Mouse (Mus musculus): ENCODE results near the gene Atp5j2. TPM values are rescaled to one million over a fixed set of nuclear protein-coding genes. Genes with fewer than 3 reads are reported as not detected.

The Atp5j2 gene
- polyA plus RNA-seq, 1 experiment from 2014 or later: 454 TPM

DNA sequence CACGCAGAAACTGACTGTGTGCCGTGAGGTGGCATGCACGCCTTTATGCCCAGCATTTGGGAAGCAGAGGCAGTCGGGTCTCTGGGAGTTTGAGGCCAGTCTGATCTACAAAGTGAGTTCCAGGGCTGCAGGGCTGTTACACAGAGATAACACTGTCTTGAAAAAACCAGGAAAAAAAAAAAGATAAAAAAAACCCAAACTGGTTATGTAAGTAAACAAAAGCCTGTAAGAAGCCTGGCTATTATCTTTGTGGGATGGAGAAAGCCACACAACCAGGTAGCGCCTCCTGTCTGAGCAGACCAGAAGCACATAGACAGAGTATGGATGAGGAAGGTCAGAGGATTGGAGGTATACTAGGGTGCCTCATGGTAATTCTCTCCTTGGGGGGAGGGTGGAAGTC, 39.2 kb downstream of the Atp5j2 start:
- Histone ChIP-seq H3K9me3 (replicated peaks; ENCODE audit: control insufficient read depth, low read length) (no peaks in the 10 kb centered on the region), H3K4me2 (ENCODE audit: low read depth, low read length) (no peak overlapping the region), H3K4me3 (ENCODE audit: low read depth, low read length) (no peak overlapping the region), H3K27me3 (ENCODE audit: control insufficient read depth, insufficient read depth, low read depth, low read length) (no peaks in the 10 kb centered on the region), H3K27ac (ENCODE audit: low read length) (0 out of 2 replicates have a peak overlapping the region, but pooled peaks have one; percentile 48), H3K4me1 (ENCODE audit: control insufficient read depth, low read depth, low read length) (peaks cover 19% of the 10 kb centered on the region), H3K36me3 (ENCODE audit: control insufficient read depth, insufficient read depth) (peaks cover 53% of the 10 kb centered on the region), H3K9ac (ENCODE audit: low read depth, low read length) (no peak overlapping the region)
- ATAC-seq (ENCODE audit: low read depth): peak; percentile 41; the same call in 1 of the 2 replicates
- WGBS (ENCODE audit: insufficient replicate concordance): 40% methylated on average over 5 of the region's 5 CpGs

DNA sequence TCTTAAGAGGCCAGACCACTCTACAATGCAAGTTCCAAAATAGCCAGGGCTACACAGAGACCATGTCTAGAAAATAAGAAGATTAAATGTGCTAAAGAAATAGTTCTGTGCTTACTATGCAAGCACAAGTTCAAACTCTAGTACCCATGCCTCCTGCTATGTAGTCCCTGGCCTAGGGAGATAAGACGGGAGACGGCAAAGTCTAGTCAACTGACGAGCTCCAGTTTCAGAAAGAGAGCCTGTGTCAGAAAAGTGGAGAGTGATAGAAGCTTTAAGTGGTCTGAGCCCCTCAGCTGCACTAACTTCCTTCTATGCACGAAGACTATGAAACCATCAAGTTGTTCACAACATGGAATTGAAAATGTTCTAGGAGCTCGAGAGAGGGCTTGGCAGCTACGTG, 42.6 kb downstream of the Atp5j2 start:
- no peak overlapping the region for H3K9ac ChIP-seq (ENCODE audit: low read depth, low read length)
- 40% methylated on average over 6 of the region's 6 CpGs for WGBS (ENCODE audit: insufficient replicate concordance)
- no peaks in the 10 kb centered on the region for H3K27me3 ChIP-seq (ENCODE audit: control insufficient read depth, insufficient read depth, low read depth, low read length)
- ATAC-seq (ENCODE audit: low read depth): peak; percentile 33; the same call in 1 of the 2 replicates
- no peak overlapping the region for H3K4me3 ChIP-seq (ENCODE audit: low read depth, low read length)
- peaks cover 19% of the 10 kb centered on the region for H3K4me1 ChIP-seq (ENCODE audit: control insufficient read depth, low read depth, low read length)
- H3K9me3 ChIP-seq (replicated peaks; ENCODE audit: control insufficient read depth, low read length): no peaks in the 10 kb centered on the region
- H3K36me3 ChIP-seq (ENCODE audit: control insufficient read depth, insufficient read depth): peaks cover 70% of the 10 kb centered on the region
- no peak overlapping the region for H3K4me2 ChIP-seq (ENCODE audit: low read depth, low read length)
- 0 out of 2 replicates have a peak overlapping the region, but pooled peaks have one; percentile 31 for H3K27ac ChIP-seq (ENCODE audit: low read length)

DNA sequence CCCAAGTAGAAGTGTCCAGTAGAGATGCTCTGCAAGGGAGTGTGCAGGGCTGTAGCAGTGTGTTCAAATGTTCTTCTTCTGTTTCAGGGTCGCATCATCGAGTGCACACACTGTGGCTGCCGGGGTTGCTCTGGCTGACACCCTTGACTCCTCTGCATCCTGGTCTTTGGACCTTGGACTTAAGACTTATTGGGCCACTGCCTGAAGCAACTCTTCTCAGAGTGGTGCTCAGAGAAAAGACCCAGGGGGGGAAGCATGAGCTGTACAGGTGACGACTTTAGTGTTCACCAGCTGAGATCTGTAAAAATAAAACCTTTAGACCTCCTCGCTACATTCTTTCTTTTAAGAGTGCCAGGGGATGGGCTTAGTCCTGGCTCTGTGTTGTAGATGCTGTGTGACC, 44.1 kb downstream of the Atp5j2 start:
- no peak for ATAC-seq (ENCODE audit: low read depth)
- 78% methylated on average over 5 of the region's 5 CpGs for WGBS (ENCODE audit: insufficient replicate concordance)
- Histone ChIP-seq H3K9ac (ENCODE audit: low read depth, low read length) (no peak overlapping the region), H3K9me3 (replicated peaks; ENCODE audit: control insufficient read depth, low read length) (no peaks in the 10 kb centered on the region), H3K36me3 (ENCODE audit: control insufficient read depth, insufficient read depth) (peaks cover 84% of the 10 kb centered on the region), H3K4me3 (ENCODE audit: low read depth, low read length) (no peak overlapping the region), H3K27ac (ENCODE audit: low read length) (no peak overlapping the region), H3K4me1 (ENCODE audit: control insufficient read depth, low read depth, low read length) (peaks cover 12% of the 10 kb centered on the region), H3K27me3 (ENCODE audit: control insufficient read depth, insufficient read depth, low read depth, low read length) (no peaks in the 10 kb centered on the region), H3K4me2 (ENCODE audit: low read depth, low read length) (no peak overlapping the region)

DNA sequence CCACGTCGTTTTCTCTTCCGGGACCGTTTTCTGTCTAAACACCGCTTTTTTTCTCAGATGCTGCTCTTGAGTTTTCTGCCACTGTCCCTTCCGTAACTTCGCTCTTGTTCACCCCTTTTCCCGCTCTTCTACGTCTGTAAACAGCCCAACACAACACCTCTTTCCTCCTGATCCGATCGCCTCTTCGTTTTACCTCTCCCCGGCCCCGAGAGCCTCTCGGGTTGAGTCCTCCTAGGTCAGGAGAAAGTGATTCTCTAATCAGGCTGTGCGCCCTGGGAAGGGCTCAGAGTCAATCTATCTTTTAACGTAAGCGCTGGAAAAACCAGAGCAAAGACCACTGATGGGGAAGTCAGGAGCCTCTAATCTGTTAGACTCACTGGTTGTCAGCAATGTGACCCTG, 51.3 kb downstream of the Atp5j2 start:
- Histone ChIP-seq H3K27me3 (ENCODE audit: control insufficient read depth, insufficient read depth, low read depth, low read length) (no peaks in the 10 kb centered on the region), H3K36me3 (ENCODE audit: control insufficient read depth, insufficient read depth) (peaks cover 41% of the 10 kb centered on the region), H3K4me3 (ENCODE audit: low read depth, low read length) (peak overlapping the region; percentile 93), H3K9me3 (replicated peaks; ENCODE audit: control insufficient read depth, low read length) (no peaks in the 10 kb centered on the region), H3K27ac (ENCODE audit: low read length) (peak overlapping the region; percentile 94), H3K9ac (ENCODE audit: low read depth, low read length) (peak overlapping the region; percentile 90), H3K4me2 (ENCODE audit: low read depth, low read length) (peak overlapping the region; percentile 83), H3K4me1 (ENCODE audit: control insufficient read depth, low read depth, low read length) (peaks cover 22% of the 10 kb centered on the region)
- peak; percentile 25 for ATAC-seq (ENCODE audit: low read depth)
- under 1% methylated on average over 18 of the region's 18 CpGs for WGBS (ENCODE audit: insufficient replicate concordance)

DNA sequence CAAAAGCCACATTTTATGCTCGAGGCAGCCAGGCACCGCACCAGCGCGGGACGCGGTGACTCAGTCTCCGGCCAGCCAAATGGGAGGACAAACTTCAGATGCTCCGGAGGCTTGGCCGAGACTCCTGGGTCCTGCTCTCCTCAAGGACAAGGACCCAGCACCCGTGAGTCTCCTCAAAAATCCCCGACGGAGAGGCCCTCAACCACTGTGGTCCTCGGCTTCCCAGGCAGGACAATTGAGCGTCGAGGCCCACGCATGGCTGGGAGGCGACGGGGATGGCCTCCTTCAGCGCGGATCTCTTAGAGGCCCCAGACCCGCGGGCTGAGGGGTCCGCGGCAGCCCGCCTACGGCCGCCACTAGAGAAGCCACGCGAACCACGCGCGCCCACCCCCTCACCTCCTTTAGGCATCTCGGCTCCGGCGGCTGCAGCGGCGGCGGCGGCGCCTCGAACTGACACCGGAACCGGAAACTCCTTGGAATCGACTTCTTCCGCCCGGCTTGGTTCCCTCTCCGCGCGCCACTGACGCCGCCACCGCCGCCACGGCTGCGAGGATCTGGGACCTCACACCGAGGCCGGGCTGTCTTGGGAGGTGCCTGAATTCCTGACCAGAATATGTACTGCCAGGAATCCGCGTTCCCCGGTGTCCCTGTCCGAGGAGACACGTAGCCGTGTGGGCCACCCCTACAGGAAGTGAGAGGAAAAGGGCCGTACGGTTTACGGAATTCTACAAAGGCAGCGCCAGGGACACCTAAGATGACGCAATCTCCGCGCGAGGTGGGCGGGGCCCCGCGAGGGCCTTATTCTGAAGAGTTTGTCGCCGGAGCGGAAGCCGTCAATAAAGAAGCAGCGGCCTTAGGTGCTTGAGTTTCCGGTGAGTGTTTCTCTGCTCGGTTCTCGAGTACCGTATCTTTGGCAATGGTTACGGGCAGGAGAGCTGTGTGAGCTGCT, 52.0 kb downstream of the Atp5j2 start, which contains the start of the genes Pdap1 and Bud31:
Gene Pdap1, minus strand, starts transcription at position 668 of the 949 bp plus-strand sequence.
Gene Bud31, plus strand, starts transcription at position 792 of the 949 bp plus-strand sequence.
- peaks cover 39% of the 10 kb centered on the region for H3K36me3 ChIP-seq (ENCODE audit: control insufficient read depth, insufficient read depth)
- H3K9me3 ChIP-seq (replicated peaks; ENCODE audit: control insufficient read depth, low read length): no peaks in the 10 kb centered on the region
- WGBS (ENCODE audit: insufficient replicate concordance): under 1% methylated on average over 82 of the region's 84 CpGs

DNA sequence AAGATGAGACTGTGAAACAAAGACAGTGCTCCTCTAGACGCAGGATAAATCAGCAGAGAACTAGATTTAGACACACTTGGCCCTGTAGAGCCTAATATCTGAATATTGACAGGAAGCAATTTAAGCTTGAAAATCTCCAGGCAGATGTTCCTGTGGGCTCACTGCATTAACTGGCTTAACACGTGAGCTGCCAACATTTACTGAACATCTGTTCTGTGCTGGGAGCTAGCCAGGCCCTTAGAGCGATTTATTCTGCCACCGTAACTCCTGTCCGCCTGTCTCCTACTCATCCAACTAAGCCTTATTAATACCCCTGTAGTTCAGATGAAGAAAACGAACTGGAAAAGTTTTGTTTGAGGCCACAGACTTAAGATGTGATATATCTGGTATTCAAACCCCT, 53.0 kb downstream of the Atp5j2 start:
- WGBS (ENCODE audit: insufficient replicate concordance): 13% methylated on average over 6 of the region's 6 CpGs
- H3K9ac ChIP-seq (ENCODE audit: low read depth, low read length): peak overlapping the region; percentile 90
- H3K4me3 ChIP-seq (ENCODE audit: low read depth, low read length): peak overlapping the region; percentile 93
- H3K4me2 ChIP-seq (ENCODE audit: low read depth, low read length): peak overlapping the region; percentile 83
- H3K9me3 ChIP-seq (replicated peaks; ENCODE audit: control insufficient read depth, low read length): no peaks in the 10 kb centered on the region
- H3K27ac ChIP-seq (ENCODE audit: low read length): 0 out of 2 replicates have a peak overlapping the region, but pooled peaks have one; percentile 67
- peaks cover 22% of the 10 kb centered on the region for H3K4me1 ChIP-seq (ENCODE audit: control insufficient read depth, low read depth, low read length)
- no peaks in the 10 kb centered on the region for H3K27me3 ChIP-seq (ENCODE audit: control insufficient read depth, insufficient read depth, low read depth, low read length)
- ATAC-seq (ENCODE audit: low read depth): no peak
- H3K36me3 ChIP-seq (ENCODE audit: control insufficient read depth, insufficient read depth): peaks cover 40% of the 10 kb centered on the region

More for the DNA sequence above, 52.0 kb downstream of the Atp5j2 start, which contains the start of the genes Pdap1 and Bud31:
- ATAC-seq (ENCODE audit: low read depth): peak; percentile 92
- peak within 1 kb of the TSS; percentile 94 for H3K27ac ChIP-seq (ENCODE audit: low read length)
- peak within 1 kb of the TSS; percentile 83 for H3K4me2 ChIP-seq (ENCODE audit: low read depth, low read length)
- H3K9ac ChIP-seq (ENCODE audit: low read depth, low read length): peak within 1 kb of the TSS; percentile 90
- H3K27me3 ChIP-seq (ENCODE audit: control insufficient read depth, insufficient read depth, low read depth, low read length): no peaks in the 10 kb centered on the region
- peaks cover 22% of the 10 kb centered on the region for H3K4me1 ChIP-seq (ENCODE audit: control insufficient read depth, low read depth, low read length)
- H3K4me3 ChIP-seq (ENCODE audit: low read depth, low read length): peak within 1 kb of the TSS; percentile 93

Other genes starting within 250 kb of the Atp5j2 start
- 1.1 and 1.4 TPM in 2 replicates for gene Smurf1, start 226.2 kb downstream of the Atp5j2 start, polyA plus RNA-seq (2015; fragmentation: Nextera tagmentation; extraction: Ambion mirVana)
- not detected in 2 replicates for gene Gm4871, start 159.3 kb downstream of the Atp5j2 start, polyA plus RNA-seq (2015; fragmentation: Nextera tagmentation; extraction: Ambion mirVana)
- gene 1700018F24Rik, start 149.1 kb downstream of the Atp5j2 start, polyA plus RNA-seq (2015; fragmentation: Nextera tagmentation; extraction: Ambion mirVana): not detected in 2 replicates
- 52.2 and 52.3 TPM in 2 replicates for gene Arpc1a, start 108.2 kb downstream of the Atp5j2 start, polyA plus RNA-seq (2015; fragmentation: Nextera tagmentation; extraction: Ambion mirVana)
- 0.14 and 0.17 TPM in 2 replicates for gene Kpna7, start 108.0 kb downstream of the Atp5j2 start, polyA plus RNA-seq (2015; fragmentation: Nextera tagmentation; extraction: Ambion mirVana)
- 164 and 166 TPM in 2 replicates for gene Arpc1b, start 77.8 kb downstream of the Atp5j2 start, polyA plus RNA-seq (2015; fragmentation: Nextera tagmentation; extraction: Ambion mirVana)
- 33.6 and 36.3 TPM in 2 replicates for gene Pdap1, start 51.8 kb downstream of the Atp5j2 start, polyA plus RNA-seq (2015; fragmentation: Nextera tagmentation; extraction: Ambion mirVana)
- 111 and 125 TPM in 2 replicates for gene Bud31, start 51.7 kb downstream of the Atp5j2 start, polyA plus RNA-seq (2015; fragmentation: Nextera tagmentation; extraction: Ambion mirVana)
- 7.3 and 7.8 TPM in 2 replicates for gene Ptcd1, start 25.0 kb downstream of the Atp5j2 start, polyA plus RNA-seq (2015; fragmentation: Nextera tagmentation; extraction: Ambion mirVana)
- 22.7 and 24.0 TPM in 2 replicates for gene Cpsf4, start 24.8 kb downstream of the Atp5j2 start, polyA plus RNA-seq (2015; fragmentation: Nextera tagmentation; extraction: Ambion mirVana)
- gene Zkscan14, start 9.8 kb upstream of the Atp5j2 start, polyA plus RNA-seq (2015; fragmentation: Nextera tagmentation; extraction: Ambion mirVana): 6.9 and 7.9 TPM in 2 replicates
- gene Zkscan5, start 12.5 kb upstream of the Atp5j2 start, polyA plus RNA-seq (2015; fragmentation: Nextera tagmentation; extraction: Ambion mirVana): 3.8 and 4.3 TPM in 2 replicates
- gene Zfp655, start 39.7 kb upstream of the Atp5j2 start, polyA plus RNA-seq (2015; fragmentation: Nextera tagmentation; extraction: Ambion mirVana): 18.8 and 19.3 TPM in 2 replicates
- 0.14 and 0.22 TPM in 2 replicates for gene Zscan25, start 88.4 kb upstream of the Atp5j2 start, polyA plus RNA-seq (2015; fragmentation: Nextera tagmentation; extraction: Ambion mirVana)
- 0.12 and 0.13 TPM in 2 replicates for gene Cyp3a57, start 153.2 kb upstream of the Atp5j2 start, polyA plus RNA-seq (2015; fragmentation: Nextera tagmentation; extraction: Ambion mirVana)